Mouse (Mus musculus) lung, postnatal 0 days (tissue): ENCODE measurements around the gene Phf10.

Experiments used
- CTCF ChIP-seq: IDR thresholded peaks from 2 replicates; pipeline ENCODE4 v1.5.1; 2016; ENCODE audit warnings: antibody characterized with exemption, mild to moderate bottlenecking
- EP300 ChIP-seq: IDR thresholded peaks from 2 replicates; pipeline ENCODE4 v1.6.1; 2016; ENCODE audit warnings: antibody characterized with exemption, mild to moderate bottlenecking, control low read depth

DNA sequence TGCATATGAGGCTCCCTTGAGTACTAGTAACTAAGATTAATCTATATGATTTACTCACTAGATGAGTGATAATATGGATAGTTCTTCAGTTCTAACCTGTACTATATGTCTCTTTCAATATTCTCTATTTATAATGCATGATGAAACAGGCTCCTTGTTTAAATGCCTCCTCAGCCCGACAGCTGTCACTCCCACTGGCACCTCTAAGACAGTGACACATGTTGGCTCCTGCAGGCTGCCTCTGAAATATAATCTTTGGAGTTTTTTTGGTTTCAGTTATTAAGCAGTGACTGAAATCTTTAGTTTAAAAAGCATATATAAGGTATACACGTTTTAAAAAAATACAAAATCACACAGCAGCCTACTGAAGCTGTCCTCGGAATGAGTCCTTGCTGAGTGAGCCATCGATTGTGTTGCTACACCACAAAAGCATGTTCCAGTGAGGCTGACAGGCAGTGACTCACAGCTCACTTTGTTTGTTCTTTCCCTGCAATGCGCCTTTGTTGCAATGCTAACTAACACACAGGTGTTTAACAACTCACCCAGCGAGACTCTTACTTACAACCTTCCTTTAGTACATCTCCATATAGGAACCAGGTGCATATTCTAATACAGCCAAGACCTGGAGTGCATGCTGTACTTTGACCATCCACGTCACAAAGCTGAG is 11.8 kb downstream of the Phf10 start:
- TF ChIP-seq EP300 (no peak), CTCF (no peak)
